In genomic region chr13:52849394-52849801, GRCm38 (mm10) we compare ENCODE assay signal across 11 mouse cellular contexts.
A peak's percentile ranks its signal among the peaks of the same experiment; 100 is the strongest.
DNase-seq lines count a peak whose midpoint lies in the region; ATAC-seq and TF ChIP-seq lines count a peak whose summit lies in the region.
"Had no signal": no experiment of that assay in that cellular context is flagged by ENCODE, and none has a peak within 500 bp of the region (broad histone marks: within the 10 kb centered on the region; RNA-seq: fewer than 3 reads in every experiment).

No protein-coding gene starts in this region.

- WGBS in forebrain, postnatal 0 days: 47% methylated on average over 9 of the region's 9 CpGs
- WGBS in stomach, postnatal 0 days: 64% methylated on average over 9 of the region's 9 CpGs

- TF ChIP-seq CTCF in forebrain, postnatal 0 days (IDR thresholded peaks at IDR 0.05; ENCODE audit: low read depth): no peak
- no peak for TF ChIP-seq CTCF in stomach, postnatal 0 days (IDR thresholded peaks at IDR 0.05; ENCODE audit: low read depth)

- no peak overlapping the region; the same call in 1 of the 2 replicates for H3K27ac ChIP-seq in forebrain, postnatal 0 days (ENCODE audit: low read depth, low read length)
- peak overlapping the region; percentile 63 for H3K27ac ChIP-seq in stomach, postnatal 0 days (replicated peaks)
- H3K27ac ChIP-seq: heart, embryonic 13.5 days had no signal

- H3K4me3 ChIP-seq in forebrain, postnatal 0 days (ENCODE audit: low read depth, low read length): no peak overlapping the region
- no peak overlapping the region for H3K4me3 ChIP-seq in stomach, postnatal 0 days (ENCODE audit: low read depth, low read length)
- H3K4me3 ChIP-seq: heart, embryonic 13.5 days had no signal

- H3K4me1 ChIP-seq in forebrain, postnatal 0 days (ENCODE audit: insufficient read depth): no peaks in the 10 kb centered on the region
- H3K4me1 ChIP-seq in stomach, postnatal 0 days (replicated peaks; ENCODE audit: control insufficient read depth, insufficient read depth): 0 out of 2 replicates have a peak, but pooled peaks cover 4% of the 10 kb centered on the region

- no peak overlapping the region for H3K9ac ChIP-seq in forebrain, postnatal 0 days
- H3K9ac ChIP-seq in stomach, postnatal 0 days (ENCODE audit: low read length): no peak overlapping the region
- H3K9ac ChIP-seq: heart, embryonic 13.5 days had no signal

- peak; percentile 54 for ATAC-seq in forebrain, postnatal 0 days
- ATAC-seq in stomach, postnatal 0 days (ENCODE audit: low FRiP score, low TSS enrichment): peak; percentile 61
- ATAC-seq: lung, postnatal 0 days had no signal

- H3K4me2 ChIP-seq in forebrain, postnatal 0 days (ENCODE audit: low read depth): no peak overlapping the region
- H3K4me2 ChIP-seq in stomach, postnatal 0 days (replicated peaks; ENCODE audit: low read depth): no peak overlapping the region
- H3K4me2 ChIP-seq: heart, embryonic 13.5 days had no signal

- H3K27me3 ChIP-seq in forebrain, postnatal 0 days (ENCODE audit: insufficient read depth, low read length): no peaks in the 10 kb centered on the region
- H3K27me3 ChIP-seq in stomach, postnatal 0 days (ENCODE audit: control insufficient read depth, insufficient read depth, low read length): no peaks in the 10 kb centered on the region
- H3K27me3 ChIP-seq: heart, embryonic 13.5 days had no signal

- H3K9me3 ChIP-seq in forebrain, postnatal 0 days (ENCODE audit: low read length): no peaks in the 10 kb centered on the region
- H3K9me3 ChIP-seq in stomach, postnatal 0 days (ENCODE audit: control insufficient read depth, low read length): no peaks in the 10 kb centered on the region
- H3K9me3 ChIP-seq: heart, embryonic 13.5 days had no signal

- no peak for TF ChIP-seq EP300 in stomach, postnatal 0 days (optimal IDR thresholded peaks at IDR 0.05)

- intact Hi-C loops in left cerebral cortex, postnatal 4 days (cut with DNase I): no loop called here
- intact Hi-C loops in left cerebral cortex, postnatal 10 days (cut with DNase I): no loop called here

- peak; percentile 62 for DNase-seq in left cerebral cortex, postnatal 4 days
- no peak for DNase-seq in left cerebral cortex, postnatal 10 days (ENCODE audit: extremely low spot score in 1 of 2, low spot score in 2 of 2)
- peak; percentile 76 for DNase-seq in cerebellum, adult 11-12 months
- DNase-seq in forebrain, postnatal 0 days: no peak
- DNase-seq in stomach, postnatal 0 days (ENCODE audit: low spot score): peak; percentile 55
- no peak for DNase-seq in embryo, embryonic 10.5 days (ENCODE audit: low spot score)
- no peak for DNase-seq in layer of hippocampus, postnatal 25 days (ENCODE audit: extremely low spot score in 1 of 2, low spot score in 1 of 2)
- no peak for DNase-seq in ovary, postnatal 10 days (ENCODE audit: low spot score)
- DNase-seq: kidney, adult 9 months had no signal

- no peaks in the 10 kb centered on the region; the same call in 1 of the 2 replicates for H3K36me3 ChIP-seq in forebrain, postnatal 0 days (ENCODE audit: insufficient read depth)
- no peaks in the 10 kb centered on the region for H3K36me3 ChIP-seq in stomach, postnatal 0 days (ENCODE audit: control insufficient read depth, insufficient read depth, low read length)

Comparison
In these comparisons a context has a peak if more than half of its experiments do, and no peak if none do; other contexts are left out.
1. DNase-seq: peak in left cerebral cortex, postnatal 4 days (single experiment), cerebellum, adult 11-12 months (single experiment) and stomach, postnatal 0 days (single experiment); none in left cerebral cortex, postnatal 10 days (0 of 2), forebrain, postnatal 0 days (single experiment), embryo, embryonic 10.5 days (single experiment), layer of hippocampus, postnatal 25 days (0 of 2) and ovary, postnatal 10 days (single experiment).